Mouse (Mus musculus): Measurements from ENCODE around the gene Tpt1. TPM values are rescaled to one million over a fixed set of nuclear protein-coding genes. Genes with fewer than 3 reads are reported as not detected.
"Not testable (repeated sequence)": the region's sequence is repeated elsewhere in the genome, so short reads cannot be mapped to it uniquely, and the experiment has no call there.

Tpt1 gene
- polyA plus RNA-seq, 1 experiment from 2014 or later: 849 TPM

DNA sequence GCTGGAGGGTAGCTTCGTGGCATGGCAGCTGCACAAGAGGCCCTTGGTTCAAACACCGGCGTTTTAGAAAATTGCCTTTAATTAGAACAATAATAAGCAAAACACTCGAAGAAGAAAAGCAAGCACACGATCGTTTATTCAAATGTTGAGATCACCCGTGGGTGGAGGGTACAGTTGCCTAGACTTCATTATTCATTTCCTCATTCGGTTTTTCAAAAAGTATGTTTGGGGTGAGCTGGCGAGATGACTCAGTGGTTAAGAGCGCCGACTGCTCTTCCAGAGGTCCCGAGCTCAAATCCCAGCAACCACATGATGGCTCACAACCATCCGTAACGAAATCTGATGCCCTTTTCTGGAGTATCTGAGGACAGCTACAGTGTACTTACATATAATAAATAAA is 15.1 kb upstream of the Tpt1 start:
- not testable (repeated sequence) for ATAC-seq (ENCODE audit: extremely low read depth, insufficient number of reproducible peaks, low FRiP score, low TSS enrichment); H3K27ac ChIP-seq (replicated peaks); H3K4me3 ChIP-seq; H3K9me3 ChIP-seq; H3K27me3 ChIP-seq (replicated peaks); H3K36me3 ChIP-seq; H3K9ac ChIP-seq
- peak overlapping the region; percentile 83 for H3K4me2 ChIP-seq
- H3K4me1 ChIP-seq: peaks cover 29% of the 10 kb centered on the region
- whole genome bisulfite sequencing: 57% methylated on average over 14 of the region's 14 CpGs

DNA sequence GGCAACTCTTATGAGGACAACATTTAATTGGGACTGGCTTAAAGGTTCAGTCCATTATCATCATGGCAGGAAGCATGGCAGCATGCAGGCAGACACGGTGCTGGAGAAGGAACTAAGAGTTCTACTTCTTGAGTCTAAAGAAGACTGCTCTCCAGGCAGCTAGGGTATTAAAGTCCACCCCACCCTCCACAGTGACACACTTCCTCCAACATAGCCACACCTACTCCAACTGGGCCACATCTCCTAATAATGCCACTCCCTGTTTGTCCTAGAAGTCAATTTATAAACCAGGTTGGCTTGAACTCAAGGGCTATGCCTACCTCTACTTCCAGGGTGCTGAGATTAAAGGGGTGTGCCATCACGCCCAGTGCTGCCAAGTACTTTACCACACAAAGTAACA is 12.9 kb upstream of the Tpt1 start:
- peaks cover 8% of the 10 kb centered on the region for H3K27me3 ChIP-seq (replicated peaks)
- no peak for ATAC-seq (ENCODE audit: extremely low read depth, insufficient number of reproducible peaks, low FRiP score, low TSS enrichment)
- no peak overlapping the region for H3K4me3 ChIP-seq
- peaks cover 50% of the 10 kb centered on the region for H3K4me1 ChIP-seq
- no peak overlapping the region for H3K27ac ChIP-seq (replicated peaks)
- H3K4me2 ChIP-seq: no peak overlapping the region
- WGBS: 81% methylated on average over 2 of the region's 2 CpGs
- no peak overlapping the region for H3K9ac ChIP-seq
- no peaks in the 10 kb centered on the region for H3K9me3 ChIP-seq
- H3K36me3 ChIP-seq: no peaks in the 10 kb centered on the region

DNA sequence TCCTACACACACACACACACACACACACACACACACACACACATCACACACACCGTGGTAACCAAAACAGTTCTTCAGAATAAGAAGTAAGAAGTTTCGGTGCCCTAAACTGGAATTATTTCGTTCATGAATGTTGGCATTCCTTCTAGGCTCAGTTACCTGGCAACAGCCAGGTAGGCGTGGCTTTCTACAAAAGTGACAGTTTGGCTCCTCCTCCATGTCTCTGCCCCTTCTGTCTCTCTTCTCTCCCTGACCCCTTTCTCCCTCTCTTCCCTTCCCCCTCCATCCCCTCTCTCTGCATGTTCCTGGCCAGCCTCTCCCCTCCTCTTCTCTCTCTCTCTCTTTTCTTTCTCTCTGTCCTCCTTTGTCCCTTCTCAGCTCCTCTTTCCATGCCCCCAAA is 11.9 kb upstream of the Tpt1 start:
- WGBS: 46% methylated on average over 4 of the region's 4 CpGs
- H3K4me3 ChIP-seq: peak overlapping the region; percentile 57
- peak overlapping the region; percentile 94 for H3K9ac ChIP-seq

DNA sequence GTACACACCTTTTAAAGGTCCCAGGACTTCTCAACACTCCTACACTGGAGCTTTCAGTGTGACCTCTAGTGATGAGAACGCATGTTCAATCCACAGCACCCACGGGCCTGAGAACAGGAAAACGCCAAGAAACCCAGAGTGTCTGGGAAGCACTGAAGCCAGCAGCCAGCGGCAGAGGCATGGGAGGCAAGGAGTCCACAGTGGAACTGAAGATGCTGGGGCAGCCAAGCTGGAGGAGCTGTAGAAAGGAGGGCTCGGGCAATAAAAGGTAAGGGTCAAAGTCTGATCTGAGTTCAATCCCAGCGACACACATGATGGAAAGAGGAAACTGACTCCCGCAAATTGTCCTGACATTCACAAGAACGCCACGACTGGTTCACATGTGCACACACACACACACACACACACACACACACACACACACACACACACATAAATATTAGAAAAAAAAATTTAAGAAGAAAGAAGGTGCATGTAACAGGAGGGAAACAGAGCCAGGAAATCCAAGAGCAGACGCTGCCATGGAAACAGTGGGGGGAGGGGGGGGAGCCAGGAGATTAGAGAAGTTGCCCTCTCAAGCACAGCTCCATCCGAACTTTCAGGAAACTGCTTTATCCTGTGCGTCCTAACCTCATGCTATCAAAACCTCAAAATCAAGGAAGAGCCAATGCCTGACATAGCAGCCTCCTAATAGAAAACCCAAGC is 11.2 kb upstream of the Tpt1 start:
- ATAC-seq (ENCODE audit: extremely low read depth, insufficient number of reproducible peaks, low FRiP score, low TSS enrichment): 0 out of 2 replicates have a peak, but pooled peaks have one; percentile 5
- Histone ChIP-seq H3K27me3 (replicated peaks) (no peaks in the 10 kb centered on the region), H3K4me3 (peak overlapping the region; percentile 57), H3K27ac (replicated peaks) (peak overlapping the region; percentile 100), H3K4me1 (peaks cover 54% of the 10 kb centered on the region), H3K9ac (peak overlapping the region; percentile 94), H3K36me3 (no peaks in the 10 kb centered on the region), H3K4me2 (peak overlapping the region; percentile 88), H3K9me3 (no peaks in the 10 kb centered on the region)
- 9% methylated on average over 12 of the region's 12 CpGs for WGBS

More for the DNA sequence above, 11.9 kb upstream of the Tpt1 start:
- Histone ChIP-seq H3K9me3 (no peaks in the 10 kb centered on the region), H3K27ac (replicated peaks) (peak overlapping the region; percentile 100), H3K36me3 (no peaks in the 10 kb centered on the region), H3K4me1 (peaks cover 58% of the 10 kb centered on the region), H3K27me3 (replicated peaks) (peaks cover 5% of the 10 kb centered on the region), H3K4me2 (peak overlapping the region; percentile 88)
- no peak for ATAC-seq (ENCODE audit: extremely low read depth, insufficient number of reproducible peaks, low FRiP score, low TSS enrichment)

DNA sequence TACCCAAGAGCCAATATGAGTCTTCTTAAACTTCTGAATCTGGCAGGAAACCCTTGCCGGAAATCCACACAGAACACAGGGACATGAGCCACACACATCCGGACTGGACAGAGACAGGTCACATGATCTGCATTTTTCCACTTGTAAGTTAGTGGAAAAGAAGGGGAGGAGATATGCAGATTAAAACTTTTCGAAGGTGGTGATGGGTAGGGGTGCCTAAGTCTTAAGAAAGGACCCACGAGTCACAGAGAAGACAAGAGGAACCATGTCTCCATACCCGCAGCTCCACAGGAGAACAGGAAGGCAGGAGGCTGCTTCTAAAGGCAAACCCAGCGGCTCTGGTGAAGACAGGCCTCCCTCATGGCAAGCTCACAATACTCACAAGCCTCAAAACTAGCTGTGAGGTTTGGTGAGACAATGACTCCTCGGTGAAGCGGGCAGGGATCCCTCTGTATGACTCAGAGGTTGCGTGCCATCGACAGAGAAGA is 10.6 kb upstream of the Tpt1 start:
- peaks cover 48% of the 10 kb centered on the region for H3K4me1 ChIP-seq
- H3K27ac ChIP-seq (replicated peaks): peak overlapping the region; percentile 100
- under 1% methylated on average over 10 of the region's 10 CpGs for WGBS
- peak overlapping the region; percentile 88 for H3K4me2 ChIP-seq
- H3K9ac ChIP-seq: peak overlapping the region; percentile 94
- peak; percentile 78 for ATAC-seq (ENCODE audit: extremely low read depth, insufficient number of reproducible peaks, low FRiP score, low TSS enrichment)
- H3K9me3 ChIP-seq: no peaks in the 10 kb centered on the region
- H3K27me3 ChIP-seq (replicated peaks): no peaks in the 10 kb centered on the region
- H3K36me3 ChIP-seq: no peaks in the 10 kb centered on the region
- H3K4me3 ChIP-seq: peak overlapping the region; percentile 57

DNA sequence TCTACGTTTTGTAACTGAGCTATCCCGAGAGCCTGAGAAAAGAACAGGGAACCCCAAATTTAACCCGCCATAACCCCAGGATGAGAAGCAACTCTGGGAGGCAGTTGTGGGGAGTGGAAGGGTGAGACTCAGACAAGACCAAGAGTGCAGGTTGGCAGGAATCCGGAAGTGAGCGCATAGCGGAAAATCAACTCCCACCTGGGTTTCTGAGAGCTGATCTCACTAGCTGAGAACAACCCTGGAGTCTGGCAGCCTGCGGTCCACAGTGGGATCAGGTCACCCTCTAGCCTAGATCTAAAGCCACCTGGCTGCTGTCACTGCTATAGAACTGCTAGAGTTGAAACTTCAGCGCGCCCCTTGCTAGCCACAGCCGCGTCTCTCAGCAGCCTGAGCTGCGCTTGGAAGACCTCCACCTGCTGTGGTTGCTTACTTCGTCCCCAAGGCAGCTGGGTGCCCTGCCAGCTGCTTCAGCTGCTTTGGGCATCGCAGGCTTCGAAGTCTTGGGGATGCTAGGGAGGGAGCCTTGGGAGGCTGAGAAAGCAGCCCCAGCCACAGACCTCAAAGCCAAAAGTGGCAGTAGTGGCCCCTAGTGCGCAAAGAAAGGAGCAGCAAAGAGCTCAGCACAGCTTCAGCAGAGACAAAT is 10.0 kb upstream of the Tpt1 start:
- Histone ChIP-seq H3K9ac (peak overlapping the region; percentile 94), H3K27ac (replicated peaks) (peak overlapping the region; percentile 100), H3K27me3 (replicated peaks) (no peaks in the 10 kb centered on the region), H3K9me3 (no peaks in the 10 kb centered on the region), H3K4me3 (peak overlapping the region; percentile 57), H3K4me2 (peak overlapping the region; percentile 88), H3K36me3 (no peaks in the 10 kb centered on the region), H3K4me1 (peaks cover 45% of the 10 kb centered on the region)
- ATAC-seq (ENCODE audit: extremely low read depth, insufficient number of reproducible peaks, low FRiP score, low TSS enrichment): peak; percentile 40; the same call in 1 of the 2 replicates
- under 1% methylated on average over 16 of the region's 16 CpGs for WGBS

DNA sequence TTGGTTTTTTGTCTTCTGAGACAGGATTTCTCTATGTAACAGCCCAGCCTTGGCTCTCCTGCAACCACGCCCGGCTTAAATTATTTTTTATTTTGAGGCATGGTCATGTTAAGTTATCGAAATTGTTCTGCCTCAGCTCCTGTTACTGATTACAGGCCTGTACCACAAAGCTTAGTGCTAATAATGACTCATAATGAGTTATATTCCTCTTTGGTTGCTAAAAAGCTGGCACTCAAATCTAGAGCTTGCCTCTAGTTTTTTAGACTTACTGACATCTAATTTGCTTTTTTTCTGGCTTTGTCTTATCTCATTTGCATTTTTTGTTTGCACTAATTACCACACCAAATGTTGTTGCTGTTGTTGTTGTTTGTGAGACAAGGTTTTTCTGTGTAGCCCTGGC is 8.3 kb upstream of the Tpt1 start:
- no peaks in the 10 kb centered on the region for H3K9me3 ChIP-seq
- peak overlapping the region; percentile 70; the same call in 1 of the 2 replicates for H3K9ac ChIP-seq
- peak overlapping the region; percentile 90 for H3K27ac ChIP-seq (replicated peaks)
- no peak overlapping the region for H3K4me3 ChIP-seq
- 90% methylated on average over 3 of the region's 3 CpGs for WGBS
- H3K4me2 ChIP-seq: peak overlapping the region; percentile 48; the same call in 1 of the 2 replicates
- no peaks in the 10 kb centered on the region for H3K36me3 ChIP-seq
- no peak for ATAC-seq (ENCODE audit: extremely low read depth, insufficient number of reproducible peaks, low FRiP score, low TSS enrichment)
- H3K27me3 ChIP-seq (replicated peaks): no peaks in the 10 kb centered on the region
- peaks cover 45% of the 10 kb centered on the region for H3K4me1 ChIP-seq

DNA sequence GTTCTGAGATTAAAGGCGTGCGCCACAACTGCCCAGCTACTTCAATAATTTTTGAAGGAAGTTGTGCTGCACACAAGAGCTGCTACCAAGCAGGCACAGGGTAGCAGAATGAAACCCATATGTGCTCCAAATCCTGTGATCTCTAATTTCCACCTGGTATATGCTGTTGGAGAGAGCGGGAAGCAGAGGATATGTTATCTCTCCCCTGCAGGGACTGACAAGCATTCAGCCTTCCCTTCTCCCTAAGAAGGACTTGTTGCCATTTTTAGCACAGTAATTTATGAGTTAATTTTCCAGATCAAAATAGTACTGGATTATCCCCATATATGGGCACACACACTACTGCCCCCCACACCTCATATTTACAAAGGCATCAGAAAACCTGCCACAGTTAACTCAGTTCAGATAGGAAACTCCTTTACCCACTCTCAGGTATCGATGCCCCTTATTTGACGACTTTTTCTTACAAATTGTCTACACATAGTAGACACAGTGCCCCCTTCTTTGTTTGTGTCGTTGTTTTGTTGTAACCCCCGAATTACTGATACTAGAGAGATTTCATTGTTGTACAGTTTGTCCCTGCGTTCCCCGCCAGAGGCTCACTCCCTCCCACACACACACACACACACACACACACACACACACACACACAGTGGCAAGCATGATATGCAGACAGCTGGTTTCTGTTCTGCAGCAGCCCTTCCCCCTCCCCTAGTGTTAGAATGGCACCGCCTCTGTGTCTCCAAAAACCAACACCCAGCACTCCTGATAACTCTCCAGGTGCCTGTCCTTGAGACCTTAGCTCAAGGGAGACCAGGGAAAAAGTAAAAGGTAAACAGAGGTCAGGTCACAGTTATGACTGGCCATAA is 7.6 kb upstream of the Tpt1 start:
- H3K27ac ChIP-seq (replicated peaks): peak overlapping the region; percentile 90
- no peaks in the 10 kb centered on the region for H3K9me3 ChIP-seq
- peak overlapping the region; percentile 48 for H3K4me2 ChIP-seq
- H3K36me3 ChIP-seq: no peaks in the 10 kb centered on the region
- H3K4me3 ChIP-seq: 0 out of 2 replicates have a peak overlapping the region, but pooled peaks have one; percentile 15
- H3K9ac ChIP-seq: peak overlapping the region; percentile 70
- ATAC-seq (ENCODE audit: extremely low read depth, insufficient number of reproducible peaks, low FRiP score, low TSS enrichment): peak; percentile 4; the same call in 1 of the 2 replicates
- peaks cover 51% of the 10 kb centered on the region for H3K4me1 ChIP-seq
- H3K27me3 ChIP-seq (replicated peaks): no peaks in the 10 kb centered on the region
- WGBS: 34% methylated on average over 10 of the region's 10 CpGs

DNA sequence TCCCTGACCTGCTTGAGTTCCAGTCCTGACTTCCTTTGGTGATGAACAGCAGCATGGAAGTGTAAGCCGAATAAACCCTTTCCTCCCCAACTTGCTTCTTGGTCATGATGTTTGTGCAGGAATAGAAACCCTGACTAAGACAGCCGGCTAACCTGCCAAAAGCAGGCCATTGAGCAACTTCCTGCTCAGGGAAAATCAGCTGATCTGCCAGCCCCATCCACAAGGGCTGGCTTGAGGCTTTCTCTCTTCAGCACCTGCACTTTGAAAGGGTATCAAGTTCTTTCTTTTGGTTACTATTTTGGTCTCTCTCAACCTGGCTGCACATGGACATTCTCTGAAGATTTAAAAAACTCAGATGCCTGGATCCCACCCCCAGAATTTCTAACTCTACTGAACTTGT is 3.1 kb upstream of the Tpt1 start:
- H3K4me2 ChIP-seq; H3K9me3 ChIP-seq; H3K4me3 ChIP-seq; ATAC-seq (ENCODE audit: extremely low read depth, insufficient number of reproducible peaks, low FRiP score, low TSS enrichment); H3K27me3 ChIP-seq (replicated peaks); H3K9ac ChIP-seq; H3K36me3 ChIP-seq: not testable (repeated sequence)
- 49% methylated on average over 2 of the region's 2 CpGs for WGBS
- peak overlapping the region; percentile 42 for H3K27ac ChIP-seq (replicated peaks)
- peaks cover 30% of the 10 kb centered on the region for H3K4me1 ChIP-seq

DNA sequence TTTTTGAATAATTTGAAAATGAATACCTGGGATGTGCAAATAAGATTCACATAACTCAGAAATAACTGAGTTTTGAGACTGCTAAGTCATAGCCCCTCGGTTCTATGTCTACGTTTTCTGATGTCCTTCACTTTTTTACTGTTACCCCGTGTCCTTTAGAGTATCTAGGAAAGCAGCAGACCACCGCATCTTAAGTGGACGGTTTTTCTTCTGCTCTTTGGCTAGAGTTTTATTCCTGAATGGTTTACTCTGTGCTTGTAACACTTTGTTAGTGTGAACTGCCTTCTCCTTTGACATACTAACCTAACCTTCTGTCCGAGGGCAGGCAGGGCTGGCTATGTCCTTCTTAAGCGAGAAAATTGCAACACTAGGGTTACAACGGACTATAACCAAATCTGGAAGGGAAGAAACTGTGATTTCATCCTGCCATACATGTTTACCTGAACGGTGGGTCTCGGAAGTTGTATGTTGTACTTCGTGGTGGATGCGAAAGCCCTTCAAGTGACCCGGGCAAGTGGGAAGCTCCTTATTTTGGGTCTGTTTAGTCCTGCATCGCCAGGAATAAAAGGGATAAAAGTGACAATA is 690 bp upstream of the Tpt1 start:
- 4% methylated on average over 14 of the region's 14 CpGs for WGBS
- Histone ChIP-seq H3K4me1 (peaks cover 36% of the 10 kb centered on the region), H3K4me3 (peak overlapping the region; percentile 92), H3K9me3 (no peaks in the 10 kb centered on the region), H3K4me2 (peak overlapping the region; percentile 86), H3K27ac (replicated peaks) (peak overlapping the region; percentile 99), H3K27me3 (replicated peaks) (no peaks in the 10 kb centered on the region), H3K9ac (peak overlapping the region; percentile 100), H3K36me3 (peaks cover 30% of the 10 kb centered on the region)
- ATAC-seq (ENCODE audit: extremely low read depth, insufficient number of reproducible peaks, low FRiP score, low TSS enrichment): no peak

All from heart, embryonic 13.5 days (tissue).